Mouse (Mus musculus) forebrain, embryonic 11.5 days (tissue): Measurements from ENCODE around the gene Fam92b. TPM values are rescaled to one million over a fixed set of nuclear protein-coding genes. Genes with fewer than 3 reads are reported as not detected.

Experiments
- ATAC-seq: fragments of 200-750 bp; cut with Nextera tagmentation; replicated peaks from 2 replicates; pipeline ENCODE4 v1.8.0; 2017; ENCODE audit warnings: moderate TSS enrichment; ENCODE audit not compliant: low FRiP score
- DNase-seq: peaks from one replicate; pipeline ENCODE4 v3.0.0-alpha.2; 2017; ENCODE audit warnings: low spot score
- H3K27ac ChIP-seq: fragments of 300-500 bp; sonication (generic); 2 replicates; pipeline ENCODE4 v1.5.1; 2014; ENCODE audit warnings: low read depth, low read length
- H3K27me3 ChIP-seq: fragments of 300-500 bp; sonication (generic); 2 replicates; pipeline ENCODE4 v1.6.1; 2014; ENCODE audit warnings: mild to moderate bottlenecking, low read length, mixed read lengths; ENCODE audit not compliant: control insufficient read depth, insufficient read depth
- H3K36me3 ChIP-seq: fragments of 300-500 bp; sonication (generic); 2 replicates; pipeline ENCODE4 v1.6.1; 2014; ENCODE audit warnings: mild to moderate bottlenecking, low read length, moderate library complexity, mixed read lengths; ENCODE audit not compliant: control insufficient read depth, insufficient read depth
- H3K4me1 ChIP-seq: fragments of 300-500 bp; sonication (generic); replicated peaks from 2 replicates; pipeline ENCODE4 v1.6.1; 2014; ENCODE audit warnings: low read length, mixed read lengths; ENCODE audit not compliant: control insufficient read depth, insufficient read depth
- H3K4me2 ChIP-seq: fragments of 300-500 bp; sonication (generic); 2 replicates; pipeline ENCODE4 v1.6.1; 2014; ENCODE audit warnings: low read depth, mild to moderate bottlenecking, low read length, moderate library complexity, mixed read lengths; ENCODE audit not compliant: severe bottlenecking
- H3K4me3 ChIP-seq: fragments of 300-500 bp; sonication (generic); 2 replicates; pipeline ENCODE4 v1.5.1; 2014; ENCODE audit warnings: low read depth, low read length
- H3K9ac ChIP-seq: fragments of 300-500 bp; sonication (generic); 2 replicates; pipeline ENCODE4 v1.6.1; 2014; ENCODE audit warnings: low read length
- H3K9me3 ChIP-seq: fragments of 300-500 bp; sonication (generic); 2 replicates; pipeline ENCODE4 v1.6.1; 2016; ENCODE audit warnings: low read length, mixed read lengths; ENCODE audit not compliant: control insufficient read depth
- WGBS: fragments of 180-500 bp; shearing (Covaris S2); extraction: QIAGEN DNeasy Blood & Tissue Kit; methylation state at CpG from one replicate; pipeline ENCODE4 v1.1.7; 2014; 5-methylcytosine and 5-hydroxymethylcytosine counted together
- polyA plus RNA-seq: library from polyadenylated mRNA; unstranded; fragments of >200 nt; fragmentation: Nextera tagmentation; extraction: Ambion mirVana; gene quantifications from 2 replicates; pipeline ENCODE4 v1.2.1, GENCODE M21; 2014

The Fam92b gene
- polyA plus RNA-seq, 1 experiment from 2014 or later = 2.0 TPM

DNA sequence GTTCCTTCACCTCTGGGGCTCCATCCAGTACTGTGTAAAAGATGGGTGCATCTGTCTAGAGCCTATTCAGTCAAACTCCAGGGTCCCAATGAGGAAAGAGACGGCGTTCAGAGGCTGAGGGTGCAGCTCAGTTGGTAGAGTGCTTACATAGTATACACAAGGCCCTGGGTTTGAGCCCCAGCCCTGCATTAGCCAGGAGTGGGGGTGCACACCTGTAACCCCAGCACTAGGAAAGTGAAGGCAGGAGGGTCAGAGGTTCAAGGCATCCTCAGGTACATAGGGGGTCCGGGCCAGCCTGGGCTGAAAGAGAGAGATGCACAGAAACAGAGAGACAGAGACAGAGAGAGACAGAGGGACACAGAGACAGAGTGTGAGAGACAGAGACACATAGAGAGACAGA, 36.0 kb upstream of the Fam92b start:
- peaks cover 21% of the 10 kb centered on the region for H3K4me1 ChIP-seq
- WGBS = 90% methylated on average over 3 of the region's 3 CpGs
- no peaks in the 10 kb centered on the region for H3K36me3 ChIP-seq
- H3K27me3 ChIP-seq = no peaks in the 10 kb centered on the region
- ATAC-seq = no peak
- H3K9me3 ChIP-seq = no peaks in the 10 kb centered on the region
- no peak overlapping the region for H3K27ac ChIP-seq
- no peak overlapping the region for H3K9ac ChIP-seq
- H3K4me3 ChIP-seq = no peak overlapping the region
- H3K4me2 ChIP-seq = no peak overlapping the region
- DNase-seq = no peak

DNA sequence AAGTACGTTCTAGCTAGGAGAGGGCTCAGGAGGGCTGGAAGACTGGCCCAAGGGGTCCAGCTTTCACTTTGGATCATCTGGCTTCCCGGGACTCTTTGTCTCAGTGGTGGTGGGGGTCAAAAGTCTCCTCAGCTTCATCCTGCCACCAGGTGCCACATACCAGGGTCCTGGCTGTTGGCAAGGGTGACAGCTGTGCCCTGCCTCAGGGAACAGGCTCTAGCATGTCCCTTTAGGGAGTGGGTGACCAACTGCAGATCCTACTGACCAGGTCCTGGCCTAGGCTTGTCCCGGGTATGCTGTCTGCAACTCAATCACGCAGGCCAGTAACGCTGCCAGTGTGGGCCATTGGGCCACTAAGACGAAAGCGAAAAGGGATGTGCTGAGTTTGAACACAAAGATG, 35.3 kb upstream of the Fam92b start:
- no peak for DNase-seq
- no peak overlapping the region for H3K27ac ChIP-seq
- H3K4me3 ChIP-seq = no peak overlapping the region
- H3K4me2 ChIP-seq = no peak overlapping the region
- H3K36me3 ChIP-seq = no peaks in the 10 kb centered on the region
- peaks cover 21% of the 10 kb centered on the region for H3K4me1 ChIP-seq
- H3K9ac ChIP-seq = no peak overlapping the region
- no peak for ATAC-seq
- no peaks in the 10 kb centered on the region for H3K9me3 ChIP-seq
- 88% methylated on average over 7 of the region's 7 CpGs for WGBS
- H3K27me3 ChIP-seq = no peaks in the 10 kb centered on the region

- H3K9me3 ChIP-seq = no peaks in the 10 kb centered on the region
- H3K27me3 ChIP-seq = no peaks in the 10 kb centered on the region
- no peak overlapping the region for H3K4me2 ChIP-seq
- H3K4me3 ChIP-seq = no peak overlapping the region
- WGBS = 13% methylated on average over 4 of the region's 4 CpGs
- no peak overlapping the region for H3K27ac ChIP-seq
- ATAC-seq (no peak), DNase-seq (no peak)
- no peak overlapping the region for H3K9ac ChIP-seq
- no peaks in the 10 kb centered on the region for H3K36me3 ChIP-seq
- peaks cover 13% of the 10 kb centered on the region for H3K4me1 ChIP-seq
Observed at GRCm38 (mm10) chr8:120211345-120211744, 34.1 kb upstream of the Fam92b start.

GRCm38 (mm10) chr8:120208113-120208512, 30.8 kb upstream of the Fam92b start:
- no peak overlapping the region for H3K4me2 ChIP-seq
- H3K27ac ChIP-seq = no peak overlapping the region
- no peak overlapping the region for H3K4me3 ChIP-seq
- DNase-seq (no peak), ATAC-seq (no peak)
- H3K36me3 ChIP-seq = no peaks in the 10 kb centered on the region
- no peak overlapping the region for H3K9ac ChIP-seq
- H3K9me3 ChIP-seq = no peaks in the 10 kb centered on the region
- 85% methylated on average over 11 of the region's 11 CpGs for WGBS
- peaks cover 10% of the 10 kb centered on the region for H3K4me1 ChIP-seq
- H3K27me3 ChIP-seq = no peaks in the 10 kb centered on the region

DNA sequence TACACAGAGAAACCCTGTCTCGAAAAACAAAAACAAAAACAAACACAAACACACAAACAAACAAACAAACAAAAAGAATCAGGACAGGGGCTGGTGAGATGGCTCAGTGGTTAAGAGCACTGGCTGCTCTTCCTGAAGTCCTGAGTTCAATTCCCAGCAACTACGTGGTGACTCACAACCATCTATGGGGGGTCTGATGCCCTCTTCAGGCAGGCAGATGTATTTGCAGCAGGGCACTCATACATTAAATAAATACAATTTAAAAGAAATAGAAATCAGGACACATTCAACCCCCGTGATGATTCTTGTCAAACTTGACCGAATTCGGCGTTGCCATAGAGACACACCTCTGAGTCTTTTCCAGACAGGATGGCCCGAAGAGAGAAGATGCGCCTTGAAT, 30.1 kb upstream of the Fam92b start:
- DNase-seq = no peak
- Histone ChIP-seq H3K4me3 (no peak overlapping the region), H3K4me1 (peaks cover 10% of the 10 kb centered on the region), H3K9ac (no peak overlapping the region), H3K4me2 (no peak overlapping the region), H3K36me3 (no peaks in the 10 kb centered on the region), H3K9me3 (no peaks in the 10 kb centered on the region), H3K27ac (no peak overlapping the region), H3K27me3 (no peaks in the 10 kb centered on the region)
- WGBS = 88% methylated on average over 8 of the region's 8 CpGs
- no peak for ATAC-seq

DNA sequence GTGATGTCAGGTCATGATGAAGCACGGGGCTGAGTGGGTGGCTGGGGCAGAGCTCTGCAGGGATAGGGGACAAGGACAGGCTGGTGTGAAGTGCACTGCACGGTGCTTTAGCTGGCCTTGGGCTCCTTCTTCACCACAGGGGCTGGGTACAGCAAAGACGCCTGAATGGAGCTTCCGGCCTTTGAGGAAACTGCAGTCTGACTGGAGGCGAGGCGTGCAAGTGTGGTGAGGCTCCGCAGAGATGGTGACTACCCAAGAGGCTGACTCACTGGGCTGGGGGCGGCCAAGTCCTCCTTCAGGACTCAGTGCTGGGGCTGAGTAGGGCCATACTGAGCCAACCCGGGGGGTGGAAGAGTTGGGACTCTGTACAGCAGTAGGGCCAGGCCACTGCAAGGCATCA, 28.6 kb upstream of the Fam92b start:
- DNase-seq = no peak
- Histone ChIP-seq H3K4me2 (no peak overlapping the region), H3K36me3 (no peaks in the 10 kb centered on the region), H3K27ac (no peak overlapping the region), H3K9ac (no peak overlapping the region), H3K4me3 (no peak overlapping the region), H3K27me3 (no peaks in the 10 kb centered on the region), H3K9me3 (no peaks in the 10 kb centered on the region), H3K4me1 (peaks cover 3% of the 10 kb centered on the region)
- WGBS = 86% methylated on average over 9 of the region's 9 CpGs
- ATAC-seq = no peak

- H3K9ac ChIP-seq = no peak overlapping the region
- no peaks in the 10 kb centered on the region for H3K4me1 ChIP-seq
- no peak overlapping the region for H3K4me3 ChIP-seq
- H3K27ac ChIP-seq = no peak overlapping the region
- WGBS = 76% methylated on average over 7 of the region's 7 CpGs
- H3K36me3 ChIP-seq = no peaks in the 10 kb centered on the region
- ATAC-seq (no peak), DNase-seq (no peak)
- no peaks in the 10 kb centered on the region; the same call in 1 of the 2 replicates for H3K9me3 ChIP-seq
- H3K27me3 ChIP-seq = no peaks in the 10 kb centered on the region
- H3K4me2 ChIP-seq = no peak overlapping the region
Observed at GRCm38 (mm10) chr8:120204736-120205360, 27.6 kb upstream of the Fam92b start.

DNA sequence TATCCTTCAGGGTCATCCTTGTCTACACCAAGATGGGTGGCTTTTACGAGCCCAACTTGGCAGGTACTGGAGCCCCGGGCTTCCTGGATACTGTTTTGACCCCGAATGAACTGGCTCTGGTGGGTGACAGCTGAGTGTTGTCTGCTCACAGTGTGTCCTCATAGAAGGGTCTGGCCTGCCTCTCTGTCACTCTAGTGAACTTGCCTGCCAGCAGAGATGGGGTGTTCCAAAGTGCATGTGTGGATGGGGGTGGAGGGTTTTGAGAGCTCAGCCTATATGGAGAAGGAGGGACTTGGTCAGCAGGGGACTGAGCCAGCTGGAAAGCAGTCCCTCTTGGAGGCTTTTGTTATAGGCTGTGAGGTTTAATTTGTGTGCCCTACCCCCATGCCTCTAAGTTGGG, 25.3 kb upstream of the Fam92b start:
- Histone ChIP-seq H3K4me3 (no peak overlapping the region), H3K9ac (no peak overlapping the region), H3K27me3 (no peaks in the 10 kb centered on the region), H3K4me1 (no peaks in the 10 kb centered on the region), H3K27ac (no peak overlapping the region), H3K36me3 (no peaks in the 10 kb centered on the region), H3K9me3 (no peaks in the 10 kb centered on the region; the same call in 1 of the 2 replicates), H3K4me2 (no peak overlapping the region)
- DNase-seq = no peak
- no peak for ATAC-seq
- 79% methylated on average over 3 of the region's 3 CpGs for WGBS

GRCm38 (mm10) chr8:120201351-120201750, 24.1 kb upstream of the Fam92b start:
- Histone ChIP-seq H3K27ac (no peak overlapping the region), H3K36me3 (no peaks in the 10 kb centered on the region), H3K9me3 (no peaks in the 10 kb centered on the region; the same call in 1 of the 2 replicates), H3K4me2 (no peak overlapping the region), H3K27me3 (no peaks in the 10 kb centered on the region), H3K9ac (no peak overlapping the region), H3K4me1 (no peaks in the 10 kb centered on the region), H3K4me3 (no peak overlapping the region)
- ATAC-seq (no peak), DNase-seq (no peak)
- 88% methylated on average over 6 of the region's 6 CpGs for WGBS
